10 mouse cellular contexts compared by ENCODE assay signal in the genomic region with DNA sequence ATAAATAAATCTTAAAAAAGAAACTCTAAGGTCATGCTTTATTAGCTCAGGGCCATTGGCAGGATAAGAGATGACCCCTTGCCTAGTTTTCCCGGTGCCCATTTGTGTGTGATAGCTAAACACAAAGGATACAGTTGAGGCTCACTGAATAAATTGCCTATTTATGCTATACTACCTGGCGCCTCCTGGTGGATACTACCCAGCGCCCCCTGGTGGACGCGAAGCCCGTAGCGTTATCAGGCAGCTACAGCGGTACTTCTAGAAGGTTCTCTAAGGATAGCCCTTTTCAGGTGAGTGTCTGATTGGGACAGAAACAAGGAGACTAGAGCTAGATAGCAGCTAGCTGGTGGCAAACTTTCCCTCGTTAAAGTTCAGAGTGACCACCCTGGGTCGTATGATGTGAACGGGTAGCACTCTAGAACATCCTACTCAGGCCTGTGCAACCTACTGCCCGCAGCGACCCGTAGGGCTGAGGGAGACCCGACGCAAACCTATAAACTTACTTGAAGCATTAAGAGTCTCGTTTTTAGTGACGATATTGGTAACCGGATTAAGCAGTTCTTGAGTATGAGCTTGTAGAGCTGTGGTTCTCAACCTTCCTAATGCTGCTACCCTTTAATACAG. TPM values are rescaled to one million over a fixed set of nuclear protein-coding genes. Genes with fewer than 3 reads are reported as not detected.
A peak's percentile ranks its signal among the peaks of the same experiment; 100 is the strongest.
DNase-seq lines count a peak whose midpoint lies in the region; ATAC-seq and TF ChIP-seq lines count a peak whose summit lies in the region.
"Had no signal": no experiment of that assay in that cellular context is flagged by ENCODE, and none has a peak within 500 bp of the region (broad histone marks: within the 10 kb centered on the region; RNA-seq: fewer than 3 reads in every experiment).

No protein-coding gene starts in this region.

- no peaks in the 10 kb centered on the region for H3K36me3 ChIP-seq in intestine, postnatal 0 days (ENCODE audit: control insufficient read depth, insufficient read depth)
- no peaks in the 10 kb centered on the region for H3K36me3 ChIP-seq in intestine, embryonic 15.5 days
- H3K36me3 ChIP-seq in ES-Bruce4 (ENCODE audit: control insufficient read depth, insufficient read depth, low read length, poor library complexity, severe bottlenecking): no peaks in the 10 kb centered on the region

- H3K9me3 ChIP-seq in intestine, postnatal 0 days (ENCODE audit: control insufficient read depth): no peaks in the 10 kb centered on the region
- H3K9me3 ChIP-seq in intestine, embryonic 15.5 days: no peaks in the 10 kb centered on the region
- H3K9me3 ChIP-seq in ES-Bruce4 (replicated peaks; ENCODE audit: control insufficient read depth, insufficient read depth, low read length, poor library complexity, severe bottlenecking): no peaks in the 10 kb centered on the region
- H3K9me3 ChIP-seq: megakaryocyte, embryonic 14.5 days had no signal

- no peak overlapping the region for H3K4me2 ChIP-seq in intestine, postnatal 0 days (replicated peaks; ENCODE audit: low read depth)
- H3K4me2 ChIP-seq in intestine, embryonic 15.5 days (replicated peaks): no peak overlapping the region

- TF ChIP-seq EP300 in ES-Bruce4 (IDR thresholded peaks at IDR 0.05; ENCODE audit: insufficient read depth, low read depth, low read length): no peak

- ATAC-seq in intestine, postnatal 0 days: no peak
- ATAC-seq in intestine, embryonic 15.5 days: no peak

- no peak overlapping the region for H3K4me3 ChIP-seq in intestine, postnatal 0 days (ENCODE audit: low read depth, low read length)
- H3K4me3 ChIP-seq in intestine, embryonic 15.5 days (replicated peaks): no peak overlapping the region
- no peak overlapping the region for H3K4me3 ChIP-seq in ES-Bruce4 (ENCODE audit: low read depth, low read length)
- no peak overlapping the region for H3K4me3 ChIP-seq in bone marrow, adult 2 months (replicated peaks; ENCODE audit: control insufficient read depth, low read depth, low read length)
- H3K4me3 ChIP-seq: megakaryocyte, embryonic 14.5 days had no signal

- H3K4me1 ChIP-seq in intestine, postnatal 0 days (replicated peaks; ENCODE audit: control insufficient read depth, insufficient read depth, low read length): no peaks in the 10 kb centered on the region
- no peaks in the 10 kb centered on the region for H3K4me1 ChIP-seq in intestine, embryonic 15.5 days (replicated peaks)
- H3K4me1 ChIP-seq in ES-Bruce4 (ENCODE audit: control insufficient read depth, insufficient read depth, low read length): no peaks in the 10 kb centered on the region
- H3K4me1 ChIP-seq in bone marrow, adult 2 months (ENCODE audit: control insufficient read depth, insufficient read depth, low read length): no peaks in the 10 kb centered on the region; the same call in 1 of the 2 replicates

- H3K27ac ChIP-seq in intestine, postnatal 0 days (ENCODE audit: low read depth, low read length): no peak overlapping the region
- H3K27ac ChIP-seq in intestine, embryonic 15.5 days: no peak overlapping the region
- H3K27ac ChIP-seq in ES-Bruce4 (ENCODE audit: insufficient read depth, low read length): no peak overlapping the region
- H3K27ac ChIP-seq in bone marrow, adult 2 months (ENCODE audit: control insufficient read depth, insufficient read depth, low read depth, low read length, poor library complexity): no peak overlapping the region

- DNase-seq in gastrocnemius, postnatal 4 days (ENCODE audit: low spot score in 2 of 2): peak; percentile 31 to 47
- DNase-seq in lung, adult 18-20 months: peak; percentile 28 to 41
- peak; percentile 31 to 49 for DNase-seq in spleen, postnatal 36 days (ENCODE audit: low spot score in 2 of 2)
- DNase-seq in right cerebral cortex, postnatal 36 days (ENCODE audit: low spot score in 2 of 2): no peak

- H3K27me3 ChIP-seq in intestine, postnatal 0 days (replicated peaks; ENCODE audit: control insufficient read depth, insufficient read depth, low read length): no peaks in the 10 kb centered on the region
- no peaks in the 10 kb centered on the region for H3K27me3 ChIP-seq in intestine, embryonic 15.5 days (replicated peaks)
- no peaks in the 10 kb centered on the region for H3K27me3 ChIP-seq in ES-Bruce4 (ENCODE audit: control insufficient read depth, insufficient read depth, low read length, poor library complexity, severe bottlenecking)

- TF ChIP-seq CTCF in intestine, postnatal 0 days (IDR thresholded peaks at IDR 0.05; ENCODE audit: low read depth): peak; percentile 85
- peak; percentile 88 for TF ChIP-seq CTCF in ES-Bruce4 (IDR thresholded peaks at IDR 0.05; ENCODE audit: low read depth, low read length)
- TF ChIP-seq CTCF in bone marrow, adult 2 months (IDR thresholded peaks at IDR 0.05; ENCODE audit: control insufficient read depth, insufficient read depth, low read length): peak; percentile 85

- TF ChIP-seq POLR2A in ES-Bruce4 (IDR thresholded peaks at IDR 0.05; ENCODE audit: insufficient read depth, low read length): no peak
- TF ChIP-seq POLR2A in bone marrow, adult 2 months (IDR thresholded peaks at IDR 0.05; ENCODE audit: borderline replicate concordance, control insufficient read depth, low read depth, low read length): no peak

- WGBS in intestine, postnatal 0 days: 61% methylated on average over 19 of the region's 19 CpGs
- 65% methylated on average over 19 of the region's 19 CpGs for WGBS in intestine, embryonic 15.5 days
- 55% methylated on average over 19 of the region's 19 CpGs for WGBS in bone marrow, adult 2 months

- H3K9ac ChIP-seq in intestine, postnatal 0 days (ENCODE audit: low read depth, low read length): no peak overlapping the region
- H3K9ac ChIP-seq in intestine, embryonic 15.5 days: no peak overlapping the region
- H3K9ac ChIP-seq in ES-Bruce4 (ENCODE audit: low read depth, poor library complexity, severe bottlenecking): no peak overlapping the region

RNA-seq across cellular contexts. Expression of a gene that starts 1.9 kb away (rescaled TPM):
- not detected in 2 replicates for polyA plus RNA-seq in intestine, postnatal 0 days (2015; fragmentation: Nextera tagmentation; extraction: Ambion mirVana)
- 0.09 TPM in 1 of 2 replicates, not detected in the other for polyA plus RNA-seq in intestine, embryonic 15.5 days (2015; fragmentation: Nextera tagmentation; extraction: Ambion mirVana)
- polyA plus RNA-seq in ES-Bruce4 (2011; ENCODE audit: insufficient read depth, insufficient read length, low read depth, missing spikeins): 5.5 and 5.6 TPM in 2 replicates
- not detected in 2 replicates for polyA plus RNA-seq in bone marrow, adult 2 months (2011; ENCODE audit: insufficient read depth, insufficient read length, low replicate concordance, missing spikeins)
- total RNA-seq in gastrocnemius, postnatal 4 days (2021): under 1 TPM in 1 of 2 experiments, not detected in 1; 0.83 TPM
- polyA plus RNA-seq: gonadal fat pad, adult 2 months had no signal

RNA-seq across cellular contexts. Expression of a gene that starts 45.3 kb away (rescaled TPM):
- polyA plus RNA-seq in intestine, postnatal 0 days (2015; fragmentation: Nextera tagmentation; extraction: Ambion mirVana): 2.9 and 3.0 TPM in 2 replicates
- 8.1 and 8.6 TPM in 2 replicates for polyA plus RNA-seq in intestine, embryonic 15.5 days (2015; fragmentation: Nextera tagmentation; extraction: Ambion mirVana)
- 105 and 112 TPM in 2 replicates for polyA plus RNA-seq in ES-Bruce4 (2011; ENCODE audit: insufficient read depth, insufficient read length, low read depth, missing spikeins)
- 2.3 and 4.5 TPM in 2 replicates for polyA plus RNA-seq in bone marrow, adult 2 months (2011; ENCODE audit: insufficient read depth, insufficient read length, low replicate concordance, missing spikeins)
- 1 to 10 TPM; 3.5 to 3.8 TPM for total RNA-seq in gastrocnemius, postnatal 4 days (2021)

RNA-seq across cellular contexts. Expression of a gene that starts 46.5 kb away (rescaled TPM):
- polyA plus RNA-seq in intestine, postnatal 0 days (2015; fragmentation: Nextera tagmentation; extraction: Ambion mirVana): 144 and 149 TPM in 2 replicates
- 216 and 268 TPM in 2 replicates for polyA plus RNA-seq in intestine, embryonic 15.5 days (2015; fragmentation: Nextera tagmentation; extraction: Ambion mirVana)
- 184 and 190 TPM in 2 replicates for polyA plus RNA-seq in ES-Bruce4 (2011; ENCODE audit: insufficient read depth, insufficient read length, low read depth, missing spikeins)
- 28.0 and 32.4 TPM in 2 replicates for polyA plus RNA-seq in bone marrow, adult 2 months (2011; ENCODE audit: insufficient read depth, insufficient read length, low replicate concordance, missing spikeins)
- total RNA-seq in gastrocnemius, postnatal 4 days (2021): 100 to 1,000 TPM; 110 to 127 TPM

Comparison
In these comparisons a context has a peak if more than half of its experiments do, and no peak if none do; other contexts are left out.
1. DNase-seq: peak in gastrocnemius, postnatal 4 days (2 of 2), lung, adult 18-20 months (2 of 2) and spleen, postnatal 36 days (2 of 2); none in right cerebral cortex, postnatal 36 days (0 of 2).
2. RNA of a gene that starts 45.3 kb away (polyA plus RNA-seq): 105 to 112 TPM in ES-Bruce4; 8.1 to 8.6 TPM in intestine, embryonic 15.5 days, 2.3 to 4.5 TPM in bone marrow, adult 2 months and 2.9 to 3.0 TPM in intestine, postnatal 0 days; every median in the first group is over 10 times any median in the second.
3. Peak in every context shown above with its lines, with median percentiles within 50 percentile points of each other: CTCF ChIP-seq.